Mouse (Mus musculus): ENCODE results near the gene Serhl. TPM values are rescaled to one million over a fixed set of nuclear protein-coding genes. Genes with fewer than 3 reads are reported as not detected.

Serhl gene
- total RNA-seq, 4 experiments from 2014 or later, result 8.5 to 13.7 (median 11.2) TPM

- DNase-seq (ENCODE audit: low spot score in 2 of 2), result no peak
These were observed 5.2 kb upstream of the Serhl start for GRCm38 (mm10) chr15:83084022-83084640.

- DNase-seq (ENCODE audit: low spot score in 2 of 2), result no peak
These were observed 3.4 kb upstream of the Serhl start for GRCm38 (mm10) chr15:83085901-83086300.

DNA sequence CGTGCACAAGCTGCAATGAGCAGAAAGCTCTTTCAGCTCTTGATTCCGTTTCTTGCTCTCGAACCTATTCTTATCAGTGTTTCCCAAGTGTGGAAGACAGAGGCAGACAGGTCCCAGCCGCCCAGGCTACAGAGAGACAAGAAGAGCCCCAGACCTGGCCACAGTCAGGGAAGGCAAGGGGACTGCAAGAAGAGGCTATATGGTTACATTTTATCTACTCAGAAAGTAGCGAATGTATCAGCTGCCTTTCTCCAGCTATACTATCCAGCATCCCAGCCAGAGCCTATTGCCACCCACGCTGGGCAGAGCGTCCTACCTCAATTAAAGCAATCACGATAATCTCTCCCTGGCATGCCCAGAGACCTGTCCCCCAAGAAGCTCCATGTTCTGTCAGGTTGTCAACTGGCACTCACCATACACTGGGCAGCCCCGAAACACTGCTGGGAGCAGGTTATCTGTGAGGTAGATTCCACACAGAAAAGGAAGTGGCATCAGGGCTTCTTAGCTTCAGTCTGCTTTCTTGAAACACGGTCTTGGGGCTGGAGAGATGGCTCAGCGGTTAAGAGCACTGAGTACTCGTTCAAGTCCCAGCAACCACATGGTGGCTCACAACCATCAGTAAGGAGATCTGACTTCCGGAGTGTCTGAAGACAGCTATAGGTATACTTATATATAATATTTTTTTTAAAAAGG, 2.5 kb upstream of the Serhl start:
- DNase-seq (ENCODE audit: low spot score in 2 of 2), result no peak

GRCm38 (mm10) chr15:83088495-83089428, 544 bp upstream of the Serhl start:
- no peak for DNase-seq (ENCODE audit: low spot score in 2 of 2)

DNA sequence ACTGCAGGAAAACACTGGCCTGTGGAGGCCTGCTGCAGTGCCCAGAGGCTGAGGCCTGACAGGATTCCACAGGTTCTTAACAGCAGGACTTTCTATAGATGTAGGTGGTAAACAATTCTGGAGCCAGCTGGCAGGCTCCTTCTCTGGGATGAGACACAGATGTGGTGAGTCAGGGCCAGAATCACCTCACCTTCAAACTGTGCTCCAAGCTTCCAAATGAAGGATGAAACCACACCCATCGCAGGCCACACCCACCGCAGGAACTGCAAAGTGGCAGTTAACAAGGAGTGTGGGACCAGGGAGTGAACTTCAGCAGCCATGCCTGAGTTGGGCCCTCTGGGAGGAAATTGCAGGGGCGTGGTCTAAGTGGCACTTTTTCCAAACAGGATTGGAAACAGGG, 1.6 kb downstream of the Serhl start:
- DNase-seq (ENCODE audit: low spot score in 2 of 2), result no peak

GRCm38 (mm10) chr15:83093687-83094086, 4.4 kb downstream of the Serhl start:
- no peak for DNase-seq (ENCODE audit: low spot score in 2 of 2)

GRCm38 (mm10) chr15:83095950-83096349, 6.6 kb downstream of the Serhl start:
- no peak for DNase-seq (ENCODE audit: low spot score in 2 of 2)

GRCm38 (mm10) chr15:83099533-83100331, 10.4 kb downstream of the Serhl start:
- DNase-seq (ENCODE audit: low spot score in 2 of 2), result no peak

GRCm38 (mm10) chr15:83100332-83100662, 11.0 kb downstream of the Serhl start:
- no peak for DNase-seq (ENCODE audit: low spot score in 2 of 2)

DNA sequence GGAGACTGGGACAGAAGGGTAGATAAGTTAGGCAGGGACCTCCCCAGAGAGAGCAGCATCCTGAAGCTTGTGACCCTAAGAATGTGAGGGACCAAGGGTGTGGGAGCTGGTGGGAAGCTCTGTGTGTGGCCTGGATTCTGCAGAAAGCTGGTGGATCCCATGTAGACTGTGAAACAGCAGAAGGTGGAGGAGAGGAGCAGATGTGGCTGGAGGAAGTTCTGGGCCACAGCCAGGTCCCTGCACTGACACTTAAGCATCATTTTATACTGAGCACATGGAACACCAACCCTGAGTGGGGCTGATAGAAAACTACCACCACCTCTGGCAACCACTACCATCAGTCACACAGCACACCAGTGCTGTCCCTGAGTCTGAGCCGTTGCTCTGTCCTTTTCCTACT, 13.8 kb downstream of the Serhl start:
- peak in 1 of 2 experiments; percentile 42 for DNase-seq (ENCODE audit: low spot score in 2 of 2)

DNA sequence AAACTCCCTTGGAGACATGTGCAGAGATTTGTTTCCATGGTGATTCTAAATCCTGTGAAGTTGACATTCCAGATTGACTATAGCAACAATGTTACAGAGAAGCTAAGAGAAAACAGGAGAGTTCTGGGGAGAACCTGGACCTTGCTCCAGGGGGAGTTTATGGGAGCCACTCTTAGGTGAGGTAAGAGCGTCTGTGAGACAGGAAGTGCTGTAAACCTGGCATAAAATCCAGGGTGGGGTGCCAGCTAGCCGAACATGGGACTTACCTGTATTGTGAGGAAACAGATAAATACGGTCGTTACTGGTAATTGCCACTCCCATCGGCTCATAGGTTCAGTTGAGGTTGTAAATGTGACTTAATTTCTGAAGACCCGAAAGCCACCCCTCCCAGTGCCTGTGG, 17.1 kb downstream of the Serhl start:
- DNase-seq (ENCODE audit: low spot score in 2 of 2), result no peak

DNA sequence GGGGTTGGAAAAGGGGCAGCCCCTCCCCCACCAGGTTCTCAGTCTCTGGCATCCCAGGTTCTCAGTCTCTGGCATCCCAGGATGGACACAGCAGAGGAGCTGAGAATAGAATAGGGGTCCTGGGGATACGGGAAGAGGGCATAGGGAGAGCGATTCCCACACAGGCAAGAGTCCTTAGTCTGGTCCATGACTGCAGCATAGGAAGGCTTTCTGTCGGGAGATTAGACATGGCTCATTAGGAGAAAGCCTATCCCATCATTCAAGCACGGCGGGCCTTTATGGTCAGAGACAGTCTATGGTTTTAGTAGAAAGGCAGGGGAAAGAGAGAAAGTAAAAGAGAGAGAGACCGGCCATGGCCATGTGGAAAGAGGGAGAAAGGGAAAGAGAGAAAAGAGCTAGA, 18.5 kb downstream of the Serhl start:
- no peak for DNase-seq (ENCODE audit: low spot score in 2 of 2)

GRCm38 (mm10) chr15:83111290-83111689, 22.0 kb downstream of the Serhl start:
- no peak for DNase-seq (ENCODE audit: low spot score in 2 of 2)

DNA sequence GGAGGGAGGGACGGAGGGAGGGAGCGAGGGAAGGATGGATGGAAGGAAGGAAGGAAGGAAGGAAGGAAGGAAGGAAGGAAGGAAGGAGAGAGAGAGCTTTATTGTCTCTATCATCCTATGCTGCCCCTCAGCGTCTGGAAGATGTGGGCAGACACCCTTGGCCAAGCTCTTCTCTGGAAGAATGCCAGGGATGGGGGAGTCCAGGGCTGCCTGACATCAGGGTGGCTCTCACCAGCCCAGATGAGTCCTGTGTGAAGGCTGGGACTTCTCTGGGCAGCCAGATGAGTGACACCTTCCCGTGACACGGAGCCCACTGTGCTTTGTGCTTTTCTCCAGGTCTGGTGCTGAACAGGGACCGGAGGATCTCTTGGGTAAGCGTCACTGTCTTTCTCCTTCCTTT, 22.6 kb downstream of the Serhl start:
- no peak for DNase-seq (ENCODE audit: low spot score in 2 of 2)

DNA sequence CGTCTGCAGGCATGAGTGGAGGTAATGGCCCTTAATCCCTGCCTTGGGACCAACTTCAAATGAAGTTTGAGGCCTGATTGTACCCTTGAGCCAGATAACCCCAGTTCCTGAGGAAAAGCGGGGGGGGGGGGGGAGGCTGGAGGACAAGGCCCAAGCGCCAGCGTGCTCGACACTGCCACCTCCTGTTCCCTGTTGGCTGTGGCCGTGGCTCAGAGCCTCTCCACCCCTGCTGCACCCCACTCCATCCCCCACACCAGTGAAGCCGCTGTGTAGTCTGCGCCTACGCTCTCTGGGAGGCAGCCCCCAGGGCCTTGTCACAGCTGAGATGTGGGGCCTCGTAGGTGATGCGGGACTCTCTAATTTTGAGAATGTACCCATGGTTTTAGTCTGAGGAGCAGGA, 23.6 kb downstream of the Serhl start:
- DNase-seq (ENCODE audit: low spot score in 2 of 2), result peak in 1 of 2 experiments; percentile 49

DNA sequence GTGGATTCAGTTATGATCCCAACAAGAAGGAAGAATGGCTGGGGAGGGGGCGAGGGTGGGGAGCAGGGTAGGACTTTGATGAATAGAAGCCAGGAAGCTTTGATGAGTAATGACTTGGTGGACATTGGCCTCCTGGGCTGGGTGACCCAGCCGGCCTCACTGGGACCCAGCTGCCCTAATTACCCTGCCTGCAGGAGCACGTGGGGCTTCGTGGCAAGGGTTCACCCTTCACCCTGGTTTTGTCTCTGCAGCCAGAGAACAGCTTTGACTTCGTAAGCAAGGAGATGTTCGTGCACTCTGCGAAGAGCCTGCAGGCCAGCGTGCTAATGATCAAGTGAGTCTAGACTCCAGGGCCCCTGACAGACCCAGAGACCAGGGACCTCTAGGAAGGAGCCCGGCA, 24.8 kb downstream of the Serhl start:
- no peak for DNase-seq (ENCODE audit: low spot score in 2 of 2)

- no peak for DNase-seq (ENCODE audit: low spot score in 2 of 2)
These were observed 25.8 kb downstream of the Serhl start for GRCm38 (mm10) chr15:83115071-83115470.

DNA sequence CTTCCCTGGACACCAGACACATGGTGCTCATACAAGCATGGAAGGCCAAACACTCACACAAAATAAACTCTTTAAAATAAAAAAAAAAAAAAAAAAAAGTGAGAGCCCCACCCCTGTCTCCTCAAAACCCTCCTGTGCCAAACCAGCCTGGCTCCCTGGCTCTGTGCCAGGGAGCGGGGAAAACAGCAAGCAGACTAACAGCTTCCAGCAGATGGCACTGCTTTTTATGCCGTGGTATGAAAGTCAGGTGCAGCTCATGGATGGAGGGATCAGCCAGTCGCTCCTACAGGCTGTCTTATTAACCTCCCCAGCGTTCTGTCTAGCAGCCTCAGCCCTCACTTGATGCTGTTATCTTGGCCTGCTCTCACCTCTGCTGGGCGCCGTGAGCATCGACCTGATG, 29.1 kb downstream of the Serhl start:
- DNase-seq (ENCODE audit: low spot score in 2 of 2), result peak in 1 of 2 experiments; percentile 51

GRCm38 (mm10) chr15:83121709-83122565, 32.6 kb downstream of the Serhl start:
- peak in 1 of 2 experiments; percentile 64 for DNase-seq (ENCODE audit: low spot score in 2 of 2)

DNA sequence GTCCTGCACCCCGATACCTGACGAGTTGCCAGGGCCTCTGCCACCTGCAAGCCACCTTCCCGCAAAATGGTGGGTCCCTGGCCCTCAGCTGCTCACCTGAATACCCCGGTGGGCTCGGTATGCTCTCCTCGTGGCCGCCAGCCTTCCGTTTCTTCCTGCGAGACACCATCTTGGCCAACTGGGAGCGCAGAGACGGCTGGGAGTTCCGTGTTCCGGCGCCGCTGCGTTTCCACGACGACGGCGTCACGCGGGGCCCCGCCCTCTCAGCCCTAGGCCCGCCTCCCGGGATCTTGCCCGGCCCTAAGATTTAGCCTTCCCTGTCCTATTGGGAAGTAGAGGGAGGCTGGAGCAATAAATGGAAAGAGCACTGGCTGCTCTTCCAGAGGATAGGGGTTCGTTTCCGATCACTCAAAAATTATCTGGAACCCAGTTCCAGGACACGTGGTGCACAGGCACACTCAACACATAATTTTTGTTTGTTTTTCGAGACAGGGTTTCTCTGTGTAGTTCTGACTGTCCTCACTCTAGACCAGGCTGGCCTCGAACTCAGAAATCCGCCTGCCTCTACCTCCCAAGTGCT, 33.4 kb downstream of the Serhl start, which contains the start of gene Rrp7a:
Rrp7a (minus strand) TSS at position 236 of the 580 bp plus-strand sequence.
- DNase-seq (ENCODE audit: low spot score in 2 of 2), result peak; percentile 89 to 93

Measured in layer of hippocampus, adult 8-10 months (tissue).